Mouse (Mus musculus) cerebellum, adult 2 months (tissue): ENCODE measurements at regions not wholly inside any gene's neighbourhood (a gene's known extent, or its start where the extent isn't known, plus 50 kb on each side); places are given as distances from the start of the nearest gene placed in this dataset.
A peak's percentile ranks its signal among the peaks of the same experiment; 100 is the strongest.

ENCODE experiments used
- DNase-seq, 2 experiments: peaks; one replicate each; pipeline ENCODE4 v3.0.0; 2021
- H3K27ac ChIP-seq: fragments of 200-500 bp; 2 replicates; pipeline ENCODE4 v1.5.1; 2012; ENCODE audit warnings: low read length, control low read depth, inconsistent platforms; ENCODE audit not compliant: insufficient read depth
- H3K27me3 ChIP-seq: fragments of 200-500 bp; 2 replicates; pipeline ENCODE4 v1.6.1; 2012; ENCODE audit warnings: inconsistent platforms, mild to moderate bottlenecking, low read length, moderate library complexity; ENCODE audit not compliant: control insufficient read depth, insufficient read depth
- H3K4me1 ChIP-seq: fragments of 200-500 bp; 2 replicates; pipeline ENCODE4 v1.6.1; 2011; ENCODE audit warnings: low read length; ENCODE audit not compliant: control insufficient read depth, insufficient read depth
- H3K4me3 ChIP-seq: fragments of 200-500 bp; replicated peaks from 2 replicates; pipeline ENCODE3; 2011; ENCODE audit warnings: mild to moderate bottlenecking, low read depth, low read length, control low read depth; ENCODE audit not compliant: insufficient read depth
- CTCF ChIP-seq: fragments of 200-500 bp; IDR thresholded peaks from 2 replicates; pipeline ENCODE4 v1.5.1; 2011; ENCODE audit warnings: low read depth, mild to moderate bottlenecking, control low read depth, low read length, moderate library complexity, borderline replicate concordance; ENCODE audit not compliant: insufficient read depth
- POLR2A ChIP-seq: fragments of 200-500 bp; IDR thresholded peaks from 2 replicates; pipeline ENCODE4 v1.6.1; 2011; ENCODE audit warnings: low read length, control low read depth, borderline replicate concordance; ENCODE audit not compliant: insufficient read depth
- WGBS: fragments of 180-500 bp; shearing (Covaris S2); methylation state at CpG from one replicate; pipeline ENCODE4 v1.1.7; 2018; 5-methylcytosine and 5-hydroxymethylcytosine counted together

DNA sequence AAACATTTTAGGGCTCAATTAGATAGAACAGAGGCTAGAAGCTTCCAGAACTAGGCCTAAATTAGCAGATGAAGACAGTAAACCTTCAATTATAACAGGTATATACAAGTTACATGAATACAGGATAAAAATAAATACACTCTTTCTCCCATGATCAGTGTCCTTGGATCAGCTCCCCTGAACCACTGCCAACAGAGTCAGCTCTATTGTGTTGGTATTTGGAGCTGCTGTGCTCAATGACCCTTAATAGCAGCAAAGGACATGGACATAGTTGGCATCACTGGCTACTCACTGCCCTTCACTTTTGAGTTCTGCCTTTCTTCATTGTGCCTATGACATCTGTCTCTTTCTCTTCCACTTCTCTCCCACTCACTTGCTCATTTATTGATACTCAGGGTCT lies 639.1 kb upstream of the 4921530L21Rik start:
- DNase-seq: no peak
- Histone ChIP-seq H3K4me3 (no peak overlapping the region), H3K4me1 (no peaks in the 10 kb centered on the region), H3K27me3 (no peaks in the 10 kb centered on the region), H3K27ac (no peak overlapping the region)
- no peak for TF ChIP-seq POLR2A
- no peak for TF ChIP-seq CTCF

DNA sequence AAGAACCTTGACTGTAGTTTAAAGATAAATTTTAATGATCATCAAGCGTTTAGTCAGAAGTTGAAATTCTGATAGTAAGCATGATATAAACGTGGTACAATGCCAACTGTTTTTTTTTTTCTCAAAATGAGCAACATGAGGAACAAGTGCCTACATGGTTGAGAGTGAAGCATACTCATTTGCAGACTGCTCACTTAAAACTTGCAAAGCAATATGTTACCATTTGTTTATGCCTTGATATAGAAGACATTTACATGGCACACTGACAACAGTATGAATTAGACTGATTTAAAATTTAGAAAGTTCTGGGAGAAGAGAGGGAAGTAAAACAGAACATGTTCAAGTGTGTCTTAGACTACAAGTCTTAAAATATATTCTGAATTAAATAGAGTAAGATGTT lies 632.2 kb upstream of the 4921530L21Rik start:
- no peak for DNase-seq
- Histone ChIP-seq H3K4me3 (no peak overlapping the region), H3K27ac (no peak overlapping the region), H3K27me3 (no peaks in the 10 kb centered on the region), H3K4me1 (no peaks in the 10 kb centered on the region)
- no peak for TF ChIP-seq POLR2A
- no peak for TF ChIP-seq CTCF
- WGBS: 65% methylated on average over 2 of the region's 2 CpGs

DNA sequence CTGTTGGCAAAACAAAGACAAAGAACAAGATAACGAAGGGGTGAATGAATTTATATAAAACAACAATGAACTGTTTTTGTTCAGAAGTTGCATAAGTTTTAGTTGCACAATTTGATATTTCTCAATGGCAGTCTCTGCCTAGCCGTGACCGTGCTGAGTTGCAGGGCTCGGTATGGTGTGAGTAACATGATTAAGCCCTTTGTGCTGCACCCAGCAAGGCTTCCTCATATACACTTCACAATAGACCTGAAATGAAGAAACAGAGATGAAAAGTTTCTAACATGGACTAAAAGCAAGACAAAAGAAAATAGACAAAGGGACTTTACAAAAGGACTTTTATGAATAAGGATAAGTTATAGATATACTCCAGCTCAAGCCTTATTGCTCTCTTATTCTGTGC lies 624.9 kb upstream of the 4921530L21Rik start:
- Histone ChIP-seq H3K27ac (no peak overlapping the region), H3K4me1 (no peaks in the 10 kb centered on the region), H3K4me3 (no peak overlapping the region), H3K27me3 (no peaks in the 10 kb centered on the region)
- WGBS: 31% methylated on average over 4 of the region's 4 CpGs
- DNase-seq: no peak
- TF ChIP-seq POLR2A (no peak), CTCF (no peak)

DNA sequence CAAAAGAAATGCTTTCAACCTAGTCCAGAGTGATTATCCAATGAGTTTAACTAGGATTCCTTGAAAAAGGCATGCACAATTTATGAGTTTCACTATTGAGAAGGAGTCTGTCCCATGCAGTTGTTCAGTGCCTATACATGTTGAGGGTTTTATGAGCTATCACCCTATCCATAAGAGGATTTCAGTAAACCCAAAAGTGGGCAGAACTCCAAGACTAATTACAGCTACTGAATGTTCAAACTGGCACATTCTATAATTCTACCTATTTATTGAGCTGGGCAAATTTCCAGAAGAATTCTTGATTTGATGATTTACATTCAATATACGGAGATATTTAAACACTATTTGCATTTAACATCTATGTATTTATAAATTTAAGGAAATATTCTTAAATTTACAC lies 599.6 kb upstream of the 4921530L21Rik start:
- Histone ChIP-seq H3K4me1 (no peaks in the 10 kb centered on the region), H3K27me3 (no peaks in the 10 kb centered on the region), H3K27ac (no peak overlapping the region), H3K4me3 (no peak overlapping the region)
- no peak for DNase-seq
- no peak for TF ChIP-seq CTCF
- TF ChIP-seq POLR2A: no peak
- WGBS: 66% methylated on average over 1 of the region's 1 CpGs

DNA sequence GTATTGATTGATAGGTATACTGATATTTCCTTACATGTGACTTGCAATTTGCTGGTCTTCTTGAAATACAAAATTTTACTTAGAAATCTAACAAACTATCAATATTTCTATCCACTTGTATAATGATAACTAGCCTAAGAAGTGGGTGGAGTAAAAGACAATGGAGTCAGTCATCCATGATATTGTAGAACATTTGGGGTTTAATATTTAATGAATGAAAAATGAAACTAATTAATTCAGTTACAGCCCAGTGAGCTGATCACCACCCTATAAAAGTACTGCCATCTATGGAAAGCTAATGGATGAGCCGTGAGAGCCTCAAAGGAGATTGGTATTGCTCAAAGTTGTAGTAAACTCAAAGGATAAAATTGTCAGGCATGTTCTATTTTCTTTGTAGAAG lies 599.0 kb upstream of the 4921530L21Rik start:
- Histone ChIP-seq H3K27me3 (no peaks in the 10 kb centered on the region), H3K27ac (no peak overlapping the region), H3K4me3 (no peak overlapping the region), H3K4me1 (no peaks in the 10 kb centered on the region)
- DNase-seq: no peak
- 24% methylated on average over 1 of the region's 1 CpGs for WGBS
- TF ChIP-seq POLR2A: no peak
- TF ChIP-seq CTCF: no peak

DNA sequence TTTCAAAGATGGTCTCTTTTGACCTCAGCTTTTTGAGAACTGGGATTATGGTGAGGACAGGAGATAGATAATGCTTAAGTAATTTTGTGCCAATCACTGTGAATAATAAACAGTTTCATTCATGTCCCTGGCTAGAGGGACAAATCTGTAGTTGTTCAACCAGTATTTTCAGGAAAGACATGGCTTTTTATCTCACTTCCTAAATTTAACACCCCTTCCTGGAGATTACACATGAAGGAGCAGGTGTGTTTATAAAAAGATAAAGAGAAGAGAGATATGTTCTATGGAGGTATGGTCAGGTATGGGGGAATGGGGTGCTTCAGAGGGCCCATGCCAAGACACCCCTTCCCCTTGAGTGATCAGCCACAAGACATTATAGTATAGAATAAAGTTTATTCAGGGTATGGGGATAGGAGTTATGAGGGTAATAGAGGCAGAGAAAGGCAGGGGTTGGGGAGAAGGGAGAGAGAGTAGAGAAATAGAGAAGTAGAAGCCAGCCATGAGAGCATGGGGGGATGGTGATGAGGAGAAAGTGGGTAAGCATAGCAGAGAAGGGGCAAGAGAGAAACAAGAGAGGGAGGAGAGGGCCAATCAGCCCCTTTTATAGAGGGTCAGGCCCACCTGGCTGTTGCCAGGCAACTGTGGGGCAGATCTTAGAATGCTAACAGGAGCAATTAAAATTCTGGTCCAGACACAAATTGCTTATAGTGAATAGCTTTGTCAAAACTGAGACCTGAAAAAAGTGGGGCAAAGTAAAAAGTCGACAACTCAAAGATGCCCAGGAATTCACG lies 566.7 kb upstream of the 4921530L21Rik start:
- Histone ChIP-seq H3K27ac (no peak overlapping the region), H3K27me3 (no peaks in the 10 kb centered on the region), H3K4me3 (no peak overlapping the region), H3K4me1 (no peaks in the 10 kb centered on the region)
- no peak for TF ChIP-seq POLR2A
- TF ChIP-seq CTCF: no peak
- WGBS: 76% methylated on average over 2 of the region's 2 CpGs
- DNase-seq: no peak

DNA sequence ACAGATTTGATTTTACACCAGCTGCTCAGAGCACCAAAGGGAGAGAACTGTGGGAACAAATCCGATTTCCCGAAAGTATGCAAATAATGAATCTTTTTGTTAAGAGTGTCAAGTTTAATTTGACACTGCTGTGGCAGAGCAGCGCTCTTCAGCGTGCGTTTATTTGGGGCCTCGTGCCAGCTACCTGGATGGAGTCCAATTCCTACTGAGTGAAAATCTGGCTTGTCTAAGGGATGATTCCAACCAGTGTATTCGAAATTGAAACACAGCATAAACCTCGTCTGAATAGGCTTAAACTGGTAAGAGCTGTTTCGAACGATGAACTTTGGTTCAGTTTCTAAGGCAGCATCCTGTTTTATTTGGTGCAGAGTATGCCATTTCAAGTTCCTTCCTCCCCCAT lies 524.1 kb upstream of the 4921530L21Rik start:
- H3K4me1 ChIP-seq: peaks cover 4% of the 10 kb centered on the region; the same call in 1 of the 2 replicates
- no peak overlapping the region for H3K27ac ChIP-seq
- WGBS: 3% methylated on average over 10 of the region's 10 CpGs
- peak; percentile 81 to 87 for DNase-seq
- no peak for TF ChIP-seq CTCF
- no peak for TF ChIP-seq POLR2A
- no peak overlapping the region for H3K4me3 ChIP-seq
- H3K27me3 ChIP-seq: no peaks in the 10 kb centered on the region; the same call in 1 of the 2 replicates
